Mouse (Mus musculus): ENCODE results near the gene Tab2. TPM values are rescaled to one million over a fixed set of nuclear protein-coding genes. Genes with fewer than 3 reads are reported as not detected.

Tab2 gene
- 18.8 and 22.1 TPM in 2 replicates for polyA plus RNA-seq (2015; fragmentation: Nextera tagmentation; extraction: Ambion mirVana)

DNA sequence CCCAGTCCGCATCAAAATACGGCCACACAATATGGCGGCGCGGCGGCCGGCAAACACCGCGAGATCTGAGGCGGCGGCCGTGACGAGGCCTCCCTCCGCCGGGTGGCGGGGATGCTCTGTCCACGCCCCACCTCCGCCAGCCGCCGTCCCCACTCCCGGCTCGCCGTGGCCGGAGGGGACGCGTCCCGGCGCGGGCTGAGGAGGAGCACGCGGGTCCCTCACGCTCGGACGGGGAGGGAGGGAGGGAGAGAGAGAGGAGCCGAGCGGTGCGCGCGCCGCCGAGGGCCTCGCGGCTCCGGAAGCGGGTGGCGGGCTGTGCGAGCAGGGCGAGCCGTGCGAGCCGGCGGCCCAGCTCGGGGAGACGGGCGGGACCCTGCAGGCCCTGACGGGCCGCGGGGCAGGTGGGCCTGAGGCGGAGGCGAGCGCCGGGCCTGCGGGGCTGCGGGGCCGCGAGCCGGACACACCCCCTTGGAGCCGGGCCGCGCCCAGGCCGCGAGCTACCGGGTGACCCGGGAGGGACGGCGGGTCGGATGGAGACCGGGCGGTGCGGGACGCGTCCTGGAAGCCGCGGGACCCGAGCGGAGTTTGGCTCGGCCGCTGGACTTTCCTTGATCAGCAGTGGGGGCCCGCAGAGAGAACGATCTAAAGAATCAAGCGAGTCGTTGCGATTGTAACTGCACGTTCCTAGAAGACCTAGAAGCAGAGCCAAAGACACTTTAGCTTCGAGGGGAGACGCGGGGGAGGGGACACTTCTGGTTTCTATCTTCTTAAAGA is at the start of gene Tab2:
Tab2 (minus strand) TSS at position 3 of the 774 bp plus-strand sequence.
- Histone ChIP-seq H3K4me3 (peak within 1 kb of the TSS; percentile 91), H3K4me1 (peaks cover 9% of the 10 kb centered on the region), H3K9ac (peak within 1 kb of the TSS; percentile 95), H3K9me3 (no peaks in the 10 kb centered on the region), H3K27me3 (no peaks in the 10 kb centered on the region), H3K36me3 (no peaks in the 10 kb centered on the region), H3K27ac (peak within 1 kb of the TSS; percentile 99), H3K4me2 (peak within 1 kb of the TSS; percentile 68)
- under 1% methylated on average over 55 of the region's 97 CpGs for WGBS
- peak; percentile 96 for ATAC-seq (ENCODE audit: insufficient number of reproducible peaks, low FRiP score, low TSS enrichment, low read depth)

DNA sequence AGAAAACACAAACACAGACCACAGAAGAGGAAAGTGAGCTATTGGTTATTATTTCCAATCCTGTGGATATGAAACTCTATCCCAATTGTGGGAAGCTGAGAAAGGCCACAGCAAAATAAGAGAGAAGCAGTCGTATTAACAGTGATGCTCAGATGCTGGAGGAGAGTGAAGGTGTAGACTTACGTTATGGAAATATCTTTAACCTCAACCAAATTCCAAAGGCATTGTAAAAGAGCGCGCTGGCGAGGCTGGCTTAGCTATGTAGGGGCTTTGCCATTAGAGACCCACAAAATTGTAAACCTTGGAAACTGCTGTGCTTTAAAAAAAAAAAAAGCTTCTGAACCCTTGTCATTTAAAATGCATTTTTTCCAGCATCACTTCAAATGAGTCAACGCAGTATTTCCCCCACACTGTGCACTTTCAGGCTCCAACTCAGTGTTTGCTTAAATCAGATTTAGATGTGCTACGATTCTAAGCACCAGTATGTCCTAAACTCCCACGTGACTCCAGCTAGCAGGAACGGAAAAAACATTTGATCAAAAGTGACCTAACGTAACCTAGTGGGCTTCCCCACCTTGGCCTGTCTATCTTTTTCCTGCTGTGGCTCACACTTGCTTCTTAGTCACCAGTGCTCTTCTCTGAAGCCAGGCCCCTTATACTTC is 36.4 kb upstream of the Tab2 start:
- H3K4me1 ChIP-seq: peaks cover 15% of the 10 kb centered on the region
- 27% methylated on average over 10 of the region's 10 CpGs for WGBS

DNA sequence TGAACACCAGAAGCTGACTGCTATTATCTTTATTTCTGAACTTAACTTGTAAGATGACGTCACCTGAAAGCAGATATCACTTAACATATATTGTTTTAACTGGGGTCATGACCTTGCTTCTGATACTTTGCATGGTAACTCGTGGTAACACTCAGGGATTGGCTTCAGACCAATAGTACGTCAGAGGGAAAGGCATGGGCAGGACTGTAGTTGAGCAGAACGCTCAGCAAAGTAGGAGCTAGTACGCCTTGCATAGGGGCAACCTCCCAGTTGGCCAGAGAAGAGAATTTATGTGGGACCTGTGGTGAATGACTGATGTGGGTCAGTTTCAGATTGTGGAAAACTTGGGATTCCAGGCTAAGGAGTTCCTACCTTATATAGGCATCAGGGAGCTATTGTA is 35.6 kb upstream of the Tab2 start:
- no peak overlapping the region for H3K4me3 ChIP-seq
- peaks cover 15% of the 10 kb centered on the region for H3K4me1 ChIP-seq
- no peak for ATAC-seq (ENCODE audit: insufficient number of reproducible peaks, low FRiP score, low TSS enrichment, low read depth)
- no peaks in the 10 kb centered on the region for H3K36me3 ChIP-seq
- H3K9ac ChIP-seq: no peak overlapping the region
- H3K9me3 ChIP-seq: no peaks in the 10 kb centered on the region
- H3K27ac ChIP-seq: peak overlapping the region; percentile 57
- whole genome bisulfite sequencing: 45% methylated on average over 5 of the region's 5 CpGs
- H3K4me2 ChIP-seq: no peak overlapping the region
- no peaks in the 10 kb centered on the region for H3K27me3 ChIP-seq

More for the DNA sequence above, 36.4 kb upstream of the Tab2 start:
- Histone ChIP-seq H3K9ac (no peak overlapping the region), H3K4me2 (no peak overlapping the region), H3K9me3 (no peaks in the 10 kb centered on the region), H3K36me3 (no peaks in the 10 kb centered on the region), H3K4me3 (no peak overlapping the region), H3K27me3 (no peaks in the 10 kb centered on the region), H3K27ac (peak overlapping the region; percentile 57)
- peak; percentile 58 for ATAC-seq (ENCODE audit: insufficient number of reproducible peaks, low FRiP score, low TSS enrichment, low read depth)

DNA sequence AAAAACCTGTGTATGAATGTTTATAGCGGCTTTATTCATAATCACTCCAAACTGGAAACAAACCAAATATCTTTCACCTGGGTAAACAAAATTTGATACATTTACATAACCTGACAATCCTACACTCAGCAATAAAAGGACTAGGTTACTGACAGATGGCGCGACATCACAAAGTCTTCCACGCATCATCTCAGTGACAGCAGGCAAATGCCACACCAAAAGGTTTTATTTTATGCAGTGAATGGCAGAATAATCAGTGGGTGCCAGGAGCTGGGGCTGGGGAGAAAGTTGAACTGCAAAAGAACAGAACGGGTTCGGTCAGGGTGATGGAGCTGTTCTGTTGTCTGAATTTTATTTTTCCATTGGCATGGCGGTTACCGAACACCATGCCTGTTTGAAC is 31.5 kb upstream of the Tab2 start:
- Histone ChIP-seq H3K27me3 (no peaks in the 10 kb centered on the region), H3K36me3 (no peaks in the 10 kb centered on the region), H3K9ac (no peak overlapping the region), H3K9me3 (no peaks in the 10 kb centered on the region), H3K4me1 (peaks cover 3% of the 10 kb centered on the region; the same call in 1 of the 2 replicates), H3K4me2 (no peak overlapping the region), H3K4me3 (no peak overlapping the region), H3K27ac (no peak overlapping the region)
- ATAC-seq (ENCODE audit: insufficient number of reproducible peaks, low FRiP score, low TSS enrichment, low read depth): no peak
- WGBS: 79% methylated on average over 8 of the region's 8 CpGs

DNA sequence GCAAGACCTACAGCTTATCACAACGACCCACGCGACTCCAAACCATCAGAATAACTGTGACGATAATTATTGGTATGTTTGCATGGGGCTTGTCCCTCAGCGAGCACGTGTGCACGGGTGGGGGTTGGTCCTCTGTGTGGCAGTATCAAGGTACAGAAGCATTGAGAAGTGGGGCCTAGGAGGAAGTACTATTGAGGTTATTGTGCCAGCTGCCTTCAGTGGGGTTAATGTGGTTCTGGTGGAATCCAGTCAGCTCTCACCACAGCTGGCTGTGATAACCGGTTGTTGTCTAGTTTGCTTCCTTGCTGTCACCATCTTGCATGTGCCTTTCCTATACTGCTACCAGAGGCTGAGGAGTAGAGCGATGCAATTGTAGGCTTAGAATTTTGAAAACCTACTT is 20.4 kb upstream of the Tab2 start:
- H3K4me3 ChIP-seq: no peak overlapping the region
- H3K4me1 ChIP-seq: no peaks in the 10 kb centered on the region
- H3K27me3 ChIP-seq: no peaks in the 10 kb centered on the region
- no peak overlapping the region for H3K27ac ChIP-seq
- H3K36me3 ChIP-seq: no peaks in the 10 kb centered on the region
- ATAC-seq (ENCODE audit: insufficient number of reproducible peaks, low FRiP score, low TSS enrichment, low read depth): no peak
- no peaks in the 10 kb centered on the region for H3K9me3 ChIP-seq
- WGBS: 94% methylated on average over 9 of the region's 9 CpGs
- no peak overlapping the region for H3K9ac ChIP-seq
- H3K4me2 ChIP-seq: no peak overlapping the region

DNA sequence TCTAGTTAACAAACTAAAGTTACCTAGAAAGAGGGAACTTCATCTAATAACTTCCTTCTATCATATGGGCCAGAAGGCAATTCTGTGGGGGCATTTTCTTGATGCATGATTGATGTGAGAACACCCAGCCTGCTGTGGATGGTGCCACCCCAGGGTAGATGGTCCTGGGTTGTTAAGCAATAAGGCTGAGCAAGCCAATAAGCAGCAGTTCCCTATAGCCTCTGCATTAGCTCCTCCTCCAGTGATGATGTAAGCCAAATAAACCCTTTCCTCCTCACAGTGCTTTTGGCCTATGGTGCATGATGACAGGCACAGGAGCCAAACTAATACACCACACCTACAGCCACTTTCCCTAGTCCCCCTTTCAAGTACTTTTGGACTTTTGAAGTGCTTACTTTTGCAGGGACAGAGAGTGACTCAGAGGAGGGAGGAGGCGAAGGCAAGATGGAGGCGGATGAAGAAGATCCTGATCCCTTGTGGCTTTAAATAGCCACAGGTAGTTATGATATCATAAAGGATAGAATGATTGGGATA is 12.8 kb upstream of the Tab2 start:
- no peak for ATAC-seq (ENCODE audit: insufficient number of reproducible peaks, low FRiP score, low TSS enrichment, low read depth)
- Histone ChIP-seq H3K9ac (no peak overlapping the region), H3K4me2 (no peak overlapping the region), H3K27me3 (no peaks in the 10 kb centered on the region), H3K4me1 (no peaks in the 10 kb centered on the region), H3K4me3 (no peak overlapping the region), H3K9me3 (no peaks in the 10 kb centered on the region), H3K36me3 (no peaks in the 10 kb centered on the region), H3K27ac (no peak overlapping the region)
- WGBS: 91% methylated on average over 2 of the region's 2 CpGs

DNA sequence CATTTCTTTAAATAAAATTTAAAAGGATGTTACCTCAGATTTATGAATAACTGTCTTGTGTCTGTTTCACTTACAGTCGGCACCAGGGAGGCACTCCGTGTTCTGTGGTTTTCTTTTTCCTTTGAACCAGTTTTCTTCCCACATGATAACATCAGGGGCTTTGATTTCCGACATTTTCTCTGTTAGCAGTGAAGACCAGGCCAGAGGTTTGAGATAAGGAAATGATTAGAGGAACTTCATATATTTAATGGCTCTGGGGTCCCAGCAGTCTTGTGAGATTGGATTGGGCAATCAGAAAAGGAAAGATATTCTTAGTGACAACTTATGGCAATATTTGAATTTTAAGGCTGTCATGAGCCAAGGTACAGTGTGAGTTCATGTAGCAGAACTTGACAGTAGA is 11.1 kb upstream of the Tab2 start:
- Histone ChIP-seq H3K4me2 (no peak overlapping the region), H3K9me3 (no peaks in the 10 kb centered on the region), H3K36me3 (no peaks in the 10 kb centered on the region), H3K27ac (no peak overlapping the region), H3K27me3 (no peaks in the 10 kb centered on the region), H3K4me1 (no peaks in the 10 kb centered on the region), H3K4me3 (no peak overlapping the region), H3K9ac (no peak overlapping the region)
- no peak for ATAC-seq (ENCODE audit: insufficient number of reproducible peaks, low FRiP score, low TSS enrichment, low read depth)
- 61% methylated on average over 3 of the region's 3 CpGs for WGBS

DNA sequence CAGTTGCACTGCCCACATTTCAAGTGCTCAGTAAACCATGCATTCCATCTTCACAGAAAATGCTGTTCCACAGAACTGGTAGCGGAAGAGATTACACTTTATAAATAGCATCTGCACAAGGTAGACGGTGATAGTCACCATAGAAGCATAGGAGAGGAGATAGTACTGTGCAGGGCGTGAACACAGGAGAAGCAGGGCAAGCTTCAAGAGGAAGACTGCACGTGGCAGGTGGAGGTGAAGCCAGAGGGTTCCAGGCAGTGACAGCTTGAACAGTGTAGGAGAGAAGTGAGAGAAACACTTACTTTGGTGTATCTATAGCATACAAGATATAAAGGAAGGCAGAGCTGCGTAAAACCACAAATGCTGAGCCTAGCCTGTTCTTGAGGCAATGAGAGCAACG is 3.0 kb upstream of the Tab2 start:
- no peaks in the 10 kb centered on the region for H3K36me3 ChIP-seq
- WGBS: 76% methylated on average over 6 of the region's 6 CpGs

DNA sequence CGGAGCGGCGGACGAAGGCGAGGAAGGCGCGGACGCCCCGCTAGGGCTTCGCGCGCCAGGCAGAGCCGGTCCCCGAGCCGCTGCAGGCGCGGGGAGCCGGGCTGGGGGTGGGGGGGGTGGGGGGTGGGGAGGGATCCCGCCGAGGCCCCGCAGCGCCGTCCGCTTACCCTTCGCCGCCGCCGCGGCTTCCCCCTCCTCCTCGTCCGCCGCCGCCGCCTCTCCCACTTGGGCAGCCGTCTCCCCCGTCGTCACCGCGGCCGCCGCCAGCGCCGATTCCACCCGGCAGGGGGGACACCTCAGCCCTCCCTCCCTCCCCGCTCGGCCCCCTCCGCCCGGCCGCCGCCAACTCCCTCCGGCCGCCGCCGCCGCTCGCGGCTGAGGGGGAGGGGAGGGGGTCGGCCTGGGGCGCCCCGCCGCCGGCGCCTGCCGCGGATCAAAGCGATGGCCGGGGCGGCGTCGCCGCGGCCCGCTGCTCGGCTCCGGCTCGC is 352 bp downstream of the Tab2 start:
- Histone ChIP-seq H3K27ac (peak overlapping the region; percentile 99), H3K9me3 (no peaks in the 10 kb centered on the region), H3K27me3 (no peaks in the 10 kb centered on the region), H3K36me3 (0 out of 2 replicates have a peak, but pooled peaks cover 3% of the 10 kb centered on the region), H3K4me1 (peaks cover 9% of the 10 kb centered on the region), H3K4me3 (peak overlapping the region; percentile 91), H3K4me2 (peak overlapping the region; percentile 68), H3K9ac (peak overlapping the region; percentile 95)
- ATAC-seq (ENCODE audit: insufficient number of reproducible peaks, low FRiP score, low TSS enrichment, low read depth): peak; percentile 26
- 0% methylated on average over 41 of the region's 76 CpGs for WGBS

More for the DNA sequence above, 3.0 kb upstream of the Tab2 start:
- Histone ChIP-seq H3K4me2 (no peak overlapping the region), H3K27ac (no peak overlapping the region), H3K9me3 (no peaks in the 10 kb centered on the region), H3K4me1 (0 out of 2 replicates have a peak, but pooled peaks cover under 1% of the 10 kb centered on the region), H3K27me3 (no peaks in the 10 kb centered on the region), H3K9ac (no peak overlapping the region), H3K4me3 (no peak overlapping the region)
- ATAC-seq (ENCODE audit: insufficient number of reproducible peaks, low FRiP score, low TSS enrichment, low read depth): no peak

DNA sequence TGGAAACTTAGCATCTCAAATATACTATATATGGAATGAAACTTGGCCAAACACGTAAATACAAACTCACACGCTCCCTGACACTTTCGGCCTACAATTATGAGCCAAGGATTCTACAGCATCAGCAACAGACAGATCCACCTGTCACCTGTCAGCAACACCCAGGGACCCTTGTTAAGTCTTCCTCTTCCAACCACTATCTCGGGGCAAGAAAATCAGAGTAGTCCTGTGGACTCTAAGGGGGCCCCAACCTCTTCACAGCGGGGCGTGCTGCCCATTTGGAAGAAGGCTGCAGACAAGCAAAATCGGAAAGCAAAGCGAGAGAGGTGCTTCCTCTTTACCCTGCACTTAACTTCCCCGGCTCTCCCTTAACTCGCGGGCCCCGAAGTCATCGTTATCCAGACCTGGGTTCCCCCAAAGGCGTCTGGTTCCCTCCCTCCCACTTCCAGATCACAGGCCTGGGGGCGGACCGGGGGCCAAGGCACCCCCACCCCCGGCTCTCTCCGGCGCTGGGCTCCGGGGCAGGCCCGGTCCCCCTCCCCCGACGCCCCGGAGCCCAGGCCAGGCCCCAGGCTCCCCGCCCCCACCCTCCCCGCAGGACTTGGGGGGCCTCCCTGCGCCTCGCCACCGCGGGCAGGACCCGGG is 919 bp downstream of the Tab2 start:
- Histone ChIP-seq H3K27me3 (no peaks in the 10 kb centered on the region), H3K4me2 (peak overlapping the region; percentile 68), H3K36me3 (0 out of 2 replicates have a peak, but pooled peaks cover 3% of the 10 kb centered on the region), H3K4me1 (peaks cover 9% of the 10 kb centered on the region), H3K27ac (peak overlapping the region; percentile 99), H3K4me3 (peak overlapping the region; percentile 91), H3K9me3 (no peaks in the 10 kb centered on the region), H3K9ac (peak overlapping the region; percentile 95)
- under 1% methylated on average over 24 of the region's 31 CpGs for WGBS
- no peak for ATAC-seq (ENCODE audit: insufficient number of reproducible peaks, low FRiP score, low TSS enrichment, low read depth)

DNA sequence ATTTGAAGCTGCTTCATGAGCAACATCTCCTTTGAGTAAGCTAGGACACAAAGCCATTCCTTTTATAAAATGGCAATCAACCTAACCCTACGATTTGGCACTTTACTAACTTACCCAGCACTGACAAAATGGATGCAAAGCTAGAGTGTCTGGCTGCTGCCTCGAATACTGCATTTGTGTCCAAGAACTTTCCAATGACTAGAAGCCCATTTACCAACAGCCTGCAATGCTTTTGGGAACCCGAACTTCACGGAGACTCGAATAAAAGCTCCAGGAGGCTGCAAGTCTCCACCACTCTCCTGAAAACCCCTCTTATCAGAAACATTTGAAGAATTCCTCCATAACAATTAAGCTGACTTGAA is 1.4 kb downstream of the Tab2 start:
- Histone ChIP-seq H3K9me3 (no peaks in the 10 kb centered on the region), H3K27ac (peak overlapping the region; percentile 99), H3K36me3 (0 out of 2 replicates have a peak, but pooled peaks cover 3% of the 10 kb centered on the region), H3K9ac (peak overlapping the region; percentile 95; the same call in 1 of the 2 replicates), H3K27me3 (no peaks in the 10 kb centered on the region), H3K4me1 (peaks cover 9% of the 10 kb centered on the region), H3K4me2 (peak overlapping the region; percentile 68), H3K4me3 (peak overlapping the region; percentile 91)
- ATAC-seq (ENCODE audit: insufficient number of reproducible peaks, low FRiP score, low TSS enrichment, low read depth): no peak
- 3% methylated on average over 5 of the region's 5 CpGs for WGBS

Data from limb, embryonic 15.5 days (tissue).